Mouse (Mus musculus) heart, postnatal 0 days (tissue): ENCODE data around the gene Ccdc155.

Experiments used
- CTCF ChIP-seq: IDR thresholded peaks from 2 replicates; pipeline ENCODE4 v1.5.1; 2016; ENCODE audit warnings: antibody characterized with exemption, control low read depth, low read depth
- EP300 ChIP-seq: IDR thresholded peaks from 2 replicates; pipeline ENCODE4 v1.6.1; 2016; ENCODE audit warnings: antibody characterized with exemption, low read depth

GRCm38 (mm10) chr7:45181540-45181939 lies 23.2 kb downstream of the Ccdc155 start:
- TF ChIP-seq EP300 (no peak), CTCF (no peak)
